14 mouse cellular contexts compared by ENCODE assay signal in the genomic region with DNA sequence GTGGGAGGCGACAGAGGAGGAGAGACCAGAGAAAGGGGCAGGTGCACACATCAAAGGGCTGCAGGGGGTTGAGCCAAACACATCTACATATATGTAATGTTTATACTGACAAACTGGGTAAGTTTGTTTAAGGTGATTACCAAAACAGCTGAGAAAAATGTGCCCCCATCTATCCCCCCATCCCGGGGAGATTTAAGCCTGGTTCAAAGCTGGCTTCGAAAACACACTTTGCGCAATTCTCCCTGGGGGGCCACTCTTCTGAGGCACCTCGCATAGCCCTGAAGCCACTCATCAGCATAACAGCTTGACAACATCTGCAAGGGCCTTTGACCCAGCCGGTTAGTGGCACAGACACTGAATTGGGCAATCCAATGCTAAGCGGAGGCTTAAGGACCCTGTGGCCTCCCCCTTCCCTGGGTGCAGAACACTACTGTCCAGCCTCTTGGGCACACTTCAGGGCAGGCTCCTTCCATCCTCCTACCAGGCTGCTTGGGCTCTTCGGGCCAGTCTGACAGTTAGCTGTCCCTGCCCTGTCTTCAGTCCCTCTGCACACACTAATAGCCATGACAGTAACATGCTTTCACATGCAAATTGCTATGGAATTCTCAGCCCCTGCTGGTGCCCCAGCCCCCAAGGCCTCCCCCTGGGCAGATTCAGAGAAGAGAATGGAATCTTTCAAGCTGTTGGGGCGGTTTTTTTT. TPM values are rescaled to one million over a fixed set of nuclear protein-coding genes. Genes with fewer than 3 reads are reported as not detected.
DNase-seq lines count a peak whose midpoint lies in the region; ATAC-seq and TF ChIP-seq lines count a peak whose summit lies in the region.
"Had no signal": no experiment of that assay in that cellular context is flagged by ENCODE, and none has a peak within 500 bp of the region (broad histone marks: within the 10 kb centered on the region; RNA-seq: fewer than 3 reads in every experiment).

No protein-coding gene starts in this region.

- WGBS in midbrain, embryonic 15.5 days: 21% methylated on average over 9 of the region's 9 CpGs

- TF ChIP-seq CTCF in left cerebral cortex, adult 2 months (IDR thresholded peaks at IDR 0.05): no peak

- peaks cover 0 to 11% of the 10 kb centered on the region in 2 experiments; a peak in 2 of 4 replicates for H3K4me1 ChIP-seq in ES-E14 (ENCODE audit: control insufficient read depth in 2 of 2, insufficient read depth in 2 of 2, low read length in 2 of 2, poor library complexity in 1 of 2)
- H3K4me1 ChIP-seq in midbrain, embryonic 15.5 days: peaks cover 12% of the 10 kb centered on the region; the same call in 1 of the 2 replicates

- intact Hi-C loops in left cerebral cortex, adult 2 months (cut with DNase I): no loop called here

- DNase-seq in ES-E14 (ENCODE audit: low read depth, low spot score) (no peak), ZHBTc4 (ENCODE audit: low read depth, low spot score) (peak; percentile 77)
- no peak for DNase-seq in T-cell, adult 2 months (ENCODE audit: low spot score)
- DNase-seq in kidney, adult 8-10 months: no peak
- no peak for DNase-seq in left cerebral cortex, adult 2 months (ENCODE audit: extremely low spot score in 1 of 2, low spot score in 2 of 2)
- DNase-seq: gastrocnemius, postnatal 10 days; heart, postnatal 14 days; spleen, adult 18-20 months; thymus, postnatal 14 days had no signal

- in situ Hi-C loops in ES-E14 (cut with MboI; ENCODE audit: low sequenced_read_pairs in 2 of 2, unreplicated experiment in 2 of 2): no loop called here

- no peaks in the 10 kb centered on the region for H3K36me3 ChIP-seq in ES-E14 (ENCODE audit: control insufficient read depth, insufficient read depth, low read length, poor library complexity, severe bottlenecking)
- no peaks in the 10 kb centered on the region for H3K36me3 ChIP-seq in midbrain, embryonic 15.5 days (replicated peaks)
- H3K36me3 ChIP-seq: G1E had no signal

- peak overlapping the region; percentile 36; the same call in 1 of the 2 replicates for H3K27ac ChIP-seq in ES-E14 (ENCODE audit: insufficient read depth, low read depth, low read length, poor library complexity, severe bottlenecking)
- no peak overlapping the region for H3K27ac ChIP-seq in midbrain, embryonic 15.5 days
- no peak overlapping the region for H3K27ac ChIP-seq in left cerebral cortex, adult 2 months
- H3K27ac ChIP-seq: embryonic facial prominence, embryonic 12.5 days; liver, embryonic 14.5 days had no signal

- H3K4me3 ChIP-seq in ES-E14 (ENCODE audit: insufficient read depth in 1 of 2, low read depth in 1 of 2, low read length in 2 of 2, poor library complexity in 1 of 2, severe bottlenecking in 1 of 2): no peak overlapping the region
- H3K4me3 ChIP-seq in midbrain, embryonic 15.5 days: no peak overlapping the region
- no peak overlapping the region for H3K4me3 ChIP-seq in left cerebral cortex, adult 2 months
- H3K4me3 ChIP-seq: embryonic facial prominence, embryonic 12.5 days had no signal

- no peaks in the 10 kb centered on the region for H3K9me3 ChIP-seq in ES-E14 (ENCODE audit: control insufficient read depth, insufficient read depth, low read depth, low read length)
- no peaks in the 10 kb centered on the region for H3K9me3 ChIP-seq in midbrain, embryonic 15.5 days
- H3K9me3 ChIP-seq: embryonic facial prominence, embryonic 12.5 days; G1E had no signal

- H3K4me2 ChIP-seq in midbrain, embryonic 15.5 days: no peak overlapping the region
- H3K4me2 ChIP-seq: embryonic facial prominence, embryonic 12.5 days had no signal

- peak; percentile 33; the same call in 1 of the 2 replicates for ATAC-seq in granulocyte monocyte progenitor cell, adult 5-6 weeks (replicated peaks; ENCODE audit: poor library complexity, severe bottlenecking)
- peak; percentile 49 for ATAC-seq in midbrain, embryonic 15.5 days (replicated peaks)

- H3K27me3 ChIP-seq in midbrain, embryonic 15.5 days (replicated peaks): peaks cover 8% of the 10 kb centered on the region; the same call in 1 of the 2 replicates

- H3K9ac ChIP-seq in ES-E14 (ENCODE audit: insufficient read depth, low read depth, low read length, poor library complexity, severe bottlenecking): no peak overlapping the region
- no peak overlapping the region for H3K9ac ChIP-seq in midbrain, embryonic 15.5 days
- H3K9ac ChIP-seq: embryonic facial prominence, embryonic 12.5 days; liver, embryonic 14.5 days had no signal

TF ChIP-seq in ES-E14, 5 proteins besides CTCF, POLR2A, EP300 and RAD21:
- TF ChIP-seq ZC3H11A (IDR thresholded peaks at IDR 0.05; ENCODE audit: borderline replicate concordance, low read depth, low read length): no peak
- TF ChIP-seq ZNF384 (IDR thresholded peaks at IDR 0.05; ENCODE audit: low read depth, low read length): peak; percentile 95

RNA-seq across cellular contexts. Expression of gene Efnb1, which starts 16.8 kb away (rescaled TPM):
- total RNA-seq in ES-E14 (2012; rRNA removed): 9.6 and 16.1 TPM in 2 replicates
- total RNA-seq in granulocyte monocyte progenitor cell, adult 5-6 weeks (2014; fragmentation: Nextera tagmentation): 0.47 and 0.62 TPM in 2 replicates
- total RNA-seq in granulocyte monocyte progenitor cell, adult 5-6 weeks (2017): 0.34 and 0.46 TPM in 2 replicates
- polyA plus RNA-seq in midbrain, embryonic 15.5 days (2015; fragmentation: Nextera tagmentation; extraction: Ambion mirVana): 25.6 and 31.9 TPM in 2 replicates
- 10 to 100 TPM; 17.3 to 23.2 TPM for total RNA-seq in left cerebral cortex, adult 2 months (2021)
- total RNA-seq: G1E had no signal
- polyA plus RNA-seq: G1E had no signal
